Mouse (Mus musculus): ENCODE measurements around the gene Epb41l1. TPM values are rescaled to one million over a fixed set of nuclear protein-coding genes. Genes with fewer than 3 reads are reported as not detected.
"Not testable (repeated sequence)": the region's sequence is repeated elsewhere in the genome, so short reads cannot be mapped to it uniquely, and the experiment has no call there.

Gene Epb41l1
- total RNA-seq, 2 experiments from 2014 or later, result 340 to 347 TPM

DNA sequence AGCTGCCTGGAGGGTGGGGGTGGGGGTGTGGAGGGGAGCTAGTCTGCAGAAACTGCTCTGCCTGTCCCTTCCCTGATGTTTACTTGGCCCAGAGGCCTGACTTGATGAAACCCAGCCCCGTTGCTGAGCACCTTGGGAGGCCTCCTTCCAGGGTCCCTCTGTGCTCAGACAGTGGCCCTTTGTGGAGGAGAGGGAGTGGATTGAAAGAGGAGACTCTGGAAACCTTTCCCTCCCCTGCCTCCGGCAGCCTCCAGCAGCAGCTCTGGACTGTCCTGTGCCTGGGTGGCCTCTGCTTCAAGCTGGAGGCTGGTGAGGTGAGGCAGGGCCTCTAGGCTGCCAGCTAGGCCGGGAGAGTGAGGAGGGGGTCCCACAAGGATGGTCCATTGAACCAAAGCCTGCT, 13.7 kb upstream of the Epb41l1 start:
- no peak overlapping the region for H3K4me3 ChIP-seq
- no peak for DNase-seq (ENCODE audit: low spot score in 2 of 2)
- TF ChIP-seq CTCF (conservative IDR thresholded peaks at IDR 0.05), result no peak

DNA sequence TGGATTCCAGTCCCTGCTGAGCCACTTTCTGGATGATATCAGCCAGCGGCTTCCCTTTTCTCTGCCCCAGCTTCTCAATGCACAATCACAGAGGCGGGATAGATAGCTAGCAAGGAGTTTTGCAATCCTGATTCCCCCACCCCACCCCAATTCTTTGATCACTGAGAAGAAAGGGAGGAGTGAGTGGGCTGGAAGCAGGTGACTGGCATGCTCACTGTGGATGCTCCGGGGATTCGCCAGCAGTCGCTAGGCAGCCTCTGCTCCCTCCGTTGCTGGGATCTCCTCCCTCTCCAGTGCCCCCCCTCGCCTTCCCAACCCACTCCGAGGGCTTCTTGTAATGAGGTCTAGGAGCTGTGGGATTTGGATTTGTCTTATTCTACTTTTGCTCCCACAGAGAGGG, 12.5 kb upstream of the Epb41l1 start:
- no peak for TF ChIP-seq CTCF (conservative IDR thresholded peaks at IDR 0.05)
- DNase-seq (ENCODE audit: low spot score in 2 of 2), result peak; percentile 43 to 55
- Histone ChIP-seq H3K4me3 (no peak overlapping the region), H3K27ac (peak overlapping the region; percentile 68; the same call in 1 of the 2 replicates)

More for the DNA sequence above, 13.7 kb upstream of the Epb41l1 start:
- H3K27ac ChIP-seq, result peak overlapping the region; percentile 23; the same call in 1 of the 2 replicates

DNA sequence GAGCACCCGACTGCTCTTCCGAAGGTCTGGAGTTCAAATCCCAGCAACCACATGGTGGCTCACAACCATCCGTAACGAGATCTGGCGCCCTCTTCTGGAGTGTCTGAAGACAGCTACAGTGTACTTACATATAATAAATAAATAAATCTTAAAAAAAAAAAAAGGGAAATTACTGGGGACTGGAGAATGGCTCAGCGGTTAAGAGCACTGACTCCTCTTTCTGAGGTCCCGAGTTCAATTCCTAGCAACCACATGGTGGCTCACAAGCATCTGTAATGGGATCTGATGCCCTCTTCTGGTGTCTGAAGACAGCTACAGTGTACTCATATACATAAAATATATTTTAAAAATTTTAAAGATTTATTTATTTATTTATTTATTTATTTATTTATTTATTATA, 9.4 kb upstream of the Epb41l1 start:
- not testable (repeated sequence) for H3K27ac ChIP-seq; H3K4me3 ChIP-seq; DNase-seq (ENCODE audit: low spot score in 2 of 2)
- TF ChIP-seq CTCF (conservative IDR thresholded peaks at IDR 0.05), result peak; percentile 50

DNA sequence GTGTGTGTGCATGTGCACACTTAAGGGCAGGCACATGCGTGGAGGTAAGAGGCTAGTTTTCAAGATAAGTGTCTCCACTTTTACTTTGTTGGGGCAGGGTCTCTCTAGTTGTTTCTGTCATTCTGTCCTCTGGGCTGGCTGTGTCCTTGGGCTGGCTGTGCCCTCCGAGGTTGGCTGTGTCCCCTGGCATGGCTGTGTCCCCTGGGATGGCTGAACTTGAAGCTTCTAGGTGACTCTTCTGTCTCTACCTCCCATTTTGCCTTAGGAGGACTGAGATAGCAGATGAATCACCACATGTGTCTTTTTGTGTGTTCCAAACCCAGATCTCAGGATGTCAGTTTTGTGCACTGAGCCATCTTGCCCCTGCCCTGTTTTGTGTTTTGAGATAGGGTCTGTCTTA, 5.7 kb upstream of the Epb41l1 start:
- Histone ChIP-seq H3K27ac (no peak overlapping the region), H3K4me3 (no peak overlapping the region)
- no peak for TF ChIP-seq CTCF (conservative IDR thresholded peaks at IDR 0.05)
- DNase-seq (ENCODE audit: low spot score in 2 of 2), result no peak

- H3K27ac ChIP-seq, result no peak overlapping the region
- H3K4me3 ChIP-seq, result no peak overlapping the region
- TF ChIP-seq CTCF (conservative IDR thresholded peaks at IDR 0.05), result no peak
- DNase-seq (ENCODE audit: low spot score in 2 of 2), result no peak
Observed at GRCm38 (mm10) chr2:156415674-156416073, 5.0 kb upstream of the Epb41l1 start.

DNA sequence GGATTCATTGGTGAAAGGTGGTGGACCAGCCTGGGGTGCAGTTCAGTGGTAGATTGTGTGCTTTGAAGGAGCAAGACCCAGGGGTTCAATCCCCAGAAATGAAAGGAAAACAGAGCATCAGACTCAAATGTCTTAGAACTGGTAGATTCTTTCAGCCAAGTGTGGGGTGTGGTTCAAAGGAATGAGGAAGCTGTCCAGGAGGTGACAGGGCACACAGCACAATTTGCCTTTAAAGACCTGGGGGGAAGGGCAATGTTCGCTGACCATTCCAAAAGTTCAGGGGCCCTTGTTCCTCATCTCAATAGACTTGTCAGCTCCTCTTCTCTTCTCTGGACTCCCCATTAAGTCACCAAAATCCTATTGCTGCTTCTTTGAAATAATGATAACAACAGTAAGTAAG, 3.5 kb upstream of the Epb41l1 start:
- no peak for TF ChIP-seq CTCF (conservative IDR thresholded peaks at IDR 0.05)
- DNase-seq (ENCODE audit: low spot score in 2 of 2), result no peak
- no peak overlapping the region for H3K4me3 ChIP-seq
- no peak overlapping the region for H3K27ac ChIP-seq

GRCm38 (mm10) chr2:156418467-156418866, 2.2 kb upstream of the Epb41l1 start:
- H3K4me3 ChIP-seq, result no peak overlapping the region
- no peak for DNase-seq (ENCODE audit: low spot score in 2 of 2)
- H3K27ac ChIP-seq, result no peak overlapping the region
- TF ChIP-seq CTCF (conservative IDR thresholded peaks at IDR 0.05), result no peak

DNA sequence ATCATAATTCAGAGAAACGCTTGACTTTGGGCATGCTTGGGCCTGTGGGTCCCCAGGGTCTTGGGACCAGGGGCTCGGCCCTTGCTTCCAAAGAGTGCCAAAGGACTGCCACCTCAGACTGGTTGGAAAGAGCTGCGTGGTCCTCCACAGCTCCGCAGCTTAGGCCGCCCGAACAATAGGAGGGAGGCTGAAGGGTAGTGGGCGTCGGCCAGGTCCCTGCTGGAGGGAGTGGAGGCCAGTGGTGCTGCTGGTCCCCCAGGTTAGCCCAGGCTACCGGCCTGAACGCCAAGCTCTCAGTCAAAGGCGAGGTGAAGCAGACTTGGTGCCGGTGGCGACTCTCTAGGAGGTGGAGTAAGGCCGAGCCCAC, 399 bp upstream of the Epb41l1 start:
- no peak for DNase-seq (ENCODE audit: low spot score in 2 of 2)
- Histone ChIP-seq H3K4me3 (peak overlapping the region; percentile 66), H3K27ac (peak overlapping the region; percentile 91)
- no peak for TF ChIP-seq CTCF (conservative IDR thresholded peaks at IDR 0.05)

DNA sequence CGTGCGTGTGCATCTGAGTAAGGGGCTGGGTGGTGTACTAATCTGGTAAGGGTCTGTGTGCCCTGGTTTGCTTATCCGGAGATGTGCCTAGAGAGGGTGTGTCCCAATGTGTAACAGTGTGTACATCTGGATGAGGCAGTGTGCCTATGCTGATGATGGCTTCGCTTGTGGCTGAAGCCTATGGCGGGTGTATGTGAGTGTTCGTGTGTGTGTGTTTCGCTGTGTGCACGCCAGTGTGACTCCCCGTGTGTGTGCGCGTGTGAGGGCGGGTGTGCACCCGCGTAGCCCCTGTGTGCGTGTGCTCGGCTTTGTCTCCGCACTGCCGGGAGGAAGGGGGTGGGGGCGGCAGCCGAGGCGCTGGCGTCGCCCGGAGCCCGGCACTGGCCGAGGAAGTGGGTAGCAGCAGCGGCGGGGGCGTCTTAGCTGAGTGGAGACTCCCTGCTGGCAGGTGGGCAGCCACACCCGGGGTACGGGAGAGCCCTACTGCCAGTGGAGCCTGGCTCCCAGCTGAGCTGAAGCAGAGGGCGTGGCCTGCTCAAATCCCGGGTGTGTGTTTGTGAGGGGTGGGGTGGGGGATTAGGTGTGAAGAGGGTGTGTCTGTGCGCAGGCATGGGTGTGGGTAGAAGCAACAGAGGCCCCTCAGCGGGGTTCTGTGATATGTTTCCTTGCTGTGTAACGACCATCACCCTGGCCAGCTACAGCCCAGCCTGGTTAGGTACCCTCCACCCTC, 837 bp downstream of the Epb41l1 start:
- peak overlapping the region; percentile 66 for H3K4me3 ChIP-seq
- TF ChIP-seq CTCF (conservative IDR thresholded peaks at IDR 0.05), result no peak
- DNase-seq (ENCODE audit: low spot score in 2 of 2), result peak; percentile 42 to 47
- H3K27ac ChIP-seq, result peak overlapping the region; percentile 91

GRCm38 (mm10) chr2:156422631-156423030, 1.9 kb downstream of the Epb41l1 start:
- peak overlapping the region; percentile 91; the same call in 1 of the 2 replicates for H3K27ac ChIP-seq
- DNase-seq (ENCODE audit: low spot score in 2 of 2), result no peak
- TF ChIP-seq CTCF (conservative IDR thresholded peaks at IDR 0.05), result no peak
- peak overlapping the region; percentile 66 for H3K4me3 ChIP-seq

DNA sequence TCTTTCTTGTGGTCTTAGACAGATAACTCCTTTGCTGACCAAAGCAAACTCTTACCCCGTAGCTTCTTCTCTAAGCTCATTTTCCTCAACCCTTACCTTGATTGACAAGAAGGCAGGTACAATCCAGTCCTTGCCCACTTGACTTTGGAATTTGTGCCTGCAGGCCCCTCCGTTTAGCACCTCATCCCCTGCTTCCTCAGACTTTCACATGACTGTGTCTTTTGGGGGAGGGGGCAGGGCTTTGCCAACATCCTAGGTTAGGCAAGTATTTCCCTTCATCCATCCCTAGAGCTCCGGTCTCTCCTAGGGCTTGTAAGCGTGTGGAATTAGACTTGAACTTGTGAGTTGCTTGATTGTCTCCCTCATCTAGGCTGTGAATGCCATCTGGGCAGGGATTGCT, 3.0 kb downstream of the Epb41l1 start:
- DNase-seq (ENCODE audit: low spot score in 2 of 2), result no peak
- Histone ChIP-seq H3K27ac (no peak overlapping the region), H3K4me3 (no peak overlapping the region)
- TF ChIP-seq CTCF (conservative IDR thresholded peaks at IDR 0.05), result no peak

DNA sequence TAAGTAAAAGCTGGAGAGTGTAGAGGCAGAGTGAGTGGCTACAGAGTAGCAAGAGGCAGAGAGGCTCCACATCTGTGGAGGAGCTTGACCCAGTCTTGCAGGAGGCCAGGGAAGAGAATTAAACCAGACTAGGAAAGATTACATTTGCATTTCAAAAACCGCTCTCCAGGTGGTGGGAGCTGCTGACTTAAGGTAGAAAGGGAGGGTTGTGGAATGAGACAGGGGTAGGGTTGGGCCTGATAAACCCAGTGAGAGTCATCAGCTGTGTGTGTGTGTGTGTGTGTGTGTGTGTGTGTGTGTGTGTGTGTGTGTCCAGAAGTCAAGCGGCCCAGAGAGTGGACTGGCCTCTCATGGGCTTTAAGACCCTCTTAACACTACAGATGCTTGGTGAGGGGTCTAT, 4.9 kb downstream of the Epb41l1 start:
- H3K4me3 ChIP-seq, result no peak overlapping the region; the same call in 1 of the 2 replicates
- 0 out of 2 replicates have a peak overlapping the region, but pooled peaks have one; percentile 18 for H3K27ac ChIP-seq
- no peak for DNase-seq (ENCODE audit: low spot score in 2 of 2)
- no peak for TF ChIP-seq CTCF (conservative IDR thresholded peaks at IDR 0.05)

DNA sequence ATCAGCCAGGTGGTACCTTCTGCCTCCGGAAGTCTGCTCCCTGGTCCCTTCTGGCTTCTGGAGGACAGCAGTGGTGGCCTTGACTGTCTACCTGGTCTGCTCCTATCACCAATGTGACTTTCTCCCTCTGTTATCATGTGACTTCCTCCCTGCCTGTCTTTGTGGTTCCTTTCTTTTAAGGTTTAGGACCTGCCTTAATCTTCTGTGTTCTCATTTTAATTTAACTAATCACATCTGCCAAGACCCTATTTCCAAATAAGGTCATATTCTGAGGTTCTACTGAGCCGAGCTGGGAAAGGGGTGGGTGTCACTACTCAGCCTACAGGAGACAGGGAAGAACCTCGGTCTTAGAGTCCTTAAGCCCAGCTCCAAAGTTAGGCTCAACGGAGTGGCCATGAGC, 5.4 kb downstream of the Epb41l1 start:
- H3K27ac ChIP-seq, result no peak overlapping the region
- no peak for DNase-seq (ENCODE audit: low spot score in 2 of 2)
- no peak overlapping the region for H3K4me3 ChIP-seq
- no peak for TF ChIP-seq CTCF (conservative IDR thresholded peaks at IDR 0.05)

- H3K27ac ChIP-seq, result peak overlapping the region; percentile 46; the same call in 1 of the 2 replicates
- no peak for DNase-seq (ENCODE audit: low spot score in 2 of 2)
- no peak for TF ChIP-seq CTCF (conservative IDR thresholded peaks at IDR 0.05)
- no peak overlapping the region for H3K4me3 ChIP-seq
Observed at GRCm38 (mm10) chr2:156429836-156430235, 9.1 kb downstream of the Epb41l1 start.

Measured in layer of hippocampus, adult 2 months (tissue).